Mouse (Mus musculus) lung, postnatal 0 days (tissue): ENCODE measurements at regions not wholly inside any gene's neighbourhood (a gene's known extent, or its start where the extent isn't known, plus 50 kb on each side); places are given as distances from the start of the nearest gene placed in this dataset.

Source experiments
- CTCF ChIP-seq: IDR thresholded peaks from 2 replicates; pipeline ENCODE4 v1.5.1; 2016; ENCODE audit warnings: antibody characterized with exemption, mild to moderate bottlenecking
- EP300 ChIP-seq: IDR thresholded peaks from 2 replicates; pipeline ENCODE4 v1.6.1; 2016; ENCODE audit warnings: antibody characterized with exemption, mild to moderate bottlenecking, control low read depth

- TF ChIP-seq CTCF = no peak
- TF ChIP-seq EP300 = no peak
Observed at GRCm38 (mm10) chr9:69658276-69658675, 102.5 kb downstream of the Foxb1 start.
